Mouse (Mus musculus) ES-Bruce4 (cell line): ENCODE measurements around the gene Nfyc. TPM values are rescaled to one million over a fixed set of nuclear protein-coding genes. Genes with fewer than 3 reads are reported as not detected.

ENCODE experiments used
- H3K27ac ChIP-seq: 2 replicates; pipeline ENCODE4 v1.5.1; 2012; ENCODE audit warnings: low read length, inconsistent platforms; ENCODE audit not compliant: insufficient read depth
- H3K27me3 ChIP-seq: 2 replicates; pipeline ENCODE4 v1.6.1; 2012; ENCODE audit warnings: mild to moderate bottlenecking, low read length, inconsistent platforms; ENCODE audit not compliant: control insufficient read depth, poor library complexity, insufficient read depth, severe bottlenecking
- H3K36me3 ChIP-seq: 2 replicates; pipeline ENCODE4 v1.6.1; 2012; ENCODE audit warnings: inconsistent platforms, mild to moderate bottlenecking, low read length, moderate library complexity; ENCODE audit not compliant: control insufficient read depth, poor library complexity, insufficient read depth, severe bottlenecking
- H3K4me1 ChIP-seq: one replicate; pipeline ENCODE4 v1.8.1; 2011; ENCODE audit warnings: low read length; ENCODE audit not compliant: control insufficient read depth, insufficient read depth
- H3K4me3 ChIP-seq: 2 replicates; pipeline ENCODE4 v1.5.1; 2011; ENCODE audit warnings: low read depth, mild to moderate bottlenecking, low read length
- H3K9ac ChIP-seq: 2 replicates; pipeline ENCODE4 v1.6.1; 2012; ENCODE audit warnings: low read depth, mild to moderate bottlenecking, inconsistent platforms; ENCODE audit not compliant: poor library complexity, severe bottlenecking
- H3K9me3 ChIP-seq: replicated peaks from 2 replicates; pipeline ENCODE4 v1.6.1; 2012; ENCODE audit warnings: mild to moderate bottlenecking, low read length, inconsistent platforms; ENCODE audit not compliant: control insufficient read depth, poor library complexity, insufficient read depth, severe bottlenecking
- CTCF ChIP-seq: IDR thresholded peaks from one replicate; pipeline ENCODE4 v1.8.1; 2011; ENCODE audit warnings: low read depth, low read length
- EP300 ChIP-seq: IDR thresholded peaks from 2 replicates; pipeline ENCODE4 v1.6.1; 2011; ENCODE audit warnings: low read depth, low read length; ENCODE audit not compliant: insufficient read depth
- POLR2A ChIP-seq: IDR thresholded peaks from one replicate; pipeline ENCODE4 v1.8.1; 2011; ENCODE audit warnings: low read length; ENCODE audit not compliant: insufficient read depth
- polyA plus RNA-seq: library from polyadenylated mRNA; stranded (reverse); fragments of >200 nt; gene quantifications from 2 replicates; pipeline ENCODE4 v1.2.4, GENCODE M21; 2011; ENCODE audit warnings: low read depth; ENCODE audit not compliant: missing spikeins, insufficient read depth, insufficient read length

Gene Nfyc
- polyA plus RNA-seq, 1 experiment = 40.1 TPM

- H3K36me3 ChIP-seq = no peaks in the 10 kb centered on the region
- no peak overlapping the region for H3K27ac ChIP-seq
- H3K4me1 ChIP-seq = no peaks in the 10 kb centered on the region
- H3K4me3 ChIP-seq = no peak overlapping the region
- TF ChIP-seq CTCF (no peak), EP300 (no peak), POLR2A (no peak)
- H3K27me3 ChIP-seq = no peaks in the 10 kb centered on the region
- H3K9ac ChIP-seq = no peak overlapping the region
- no peaks in the 10 kb centered on the region for H3K9me3 ChIP-seq
Observed at GRCm38 (mm10) chr4:120868988-120869387, 37.6 kb upstream of the Nfyc start.

GRCm38 (mm10) chr4:120868246-120868645, 36.9 kb upstream of the Nfyc start:
- Histone ChIP-seq H3K36me3 (no peaks in the 10 kb centered on the region), H3K27ac (no peak overlapping the region), H3K4me1 (no peaks in the 10 kb centered on the region), H3K9me3 (no peaks in the 10 kb centered on the region), H3K27me3 (no peaks in the 10 kb centered on the region), H3K4me3 (no peak overlapping the region), H3K9ac (no peak overlapping the region)
- TF ChIP-seq POLR2A = no peak
- TF ChIP-seq EP300 = no peak
- no peak for TF ChIP-seq CTCF

- TF ChIP-seq POLR2A = no peak
- TF ChIP-seq EP300 = no peak
- no peak for TF ChIP-seq CTCF
- H3K4me3 ChIP-seq = no peak overlapping the region
- H3K4me1 ChIP-seq = no peaks in the 10 kb centered on the region
- no peaks in the 10 kb centered on the region for H3K36me3 ChIP-seq
- no peak overlapping the region for H3K9ac ChIP-seq
- H3K27me3 ChIP-seq = no peaks in the 10 kb centered on the region
- no peaks in the 10 kb centered on the region for H3K9me3 ChIP-seq
- no peak overlapping the region for H3K27ac ChIP-seq
Observed at GRCm38 (mm10) chr4:120866211-120866610, 34.8 kb upstream of the Nfyc start.

DNA sequence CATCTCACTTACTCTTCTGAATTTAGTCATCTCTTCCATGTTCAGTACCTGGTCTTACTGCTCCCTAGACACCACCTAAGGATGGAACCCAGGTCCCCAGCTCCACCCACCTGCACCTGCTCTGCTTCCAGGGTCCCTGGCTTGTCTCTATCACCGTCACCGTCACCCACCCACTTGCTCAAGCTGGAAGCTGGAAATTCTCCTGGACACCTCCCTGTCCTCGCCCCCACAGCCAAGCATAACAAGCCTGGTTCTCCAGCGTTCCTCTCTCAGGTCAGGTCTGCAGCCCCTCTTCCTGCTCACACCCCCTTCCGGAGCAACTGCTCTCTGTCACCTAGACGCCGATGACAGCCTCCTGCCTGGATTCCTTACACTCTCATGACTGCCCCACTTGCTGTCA, 28.5 kb upstream of the Nfyc start:
- H3K4me3 ChIP-seq = no peak overlapping the region
- no peak overlapping the region for H3K27ac ChIP-seq
- H3K9me3 ChIP-seq = no peaks in the 10 kb centered on the region
- H3K36me3 ChIP-seq = no peaks in the 10 kb centered on the region
- no peaks in the 10 kb centered on the region for H3K27me3 ChIP-seq
- no peaks in the 10 kb centered on the region for H3K4me1 ChIP-seq
- no peak overlapping the region for H3K9ac ChIP-seq
- TF ChIP-seq EP300 (no peak), CTCF (no peak), POLR2A (no peak)

- no peak overlapping the region for H3K9ac ChIP-seq
- H3K27ac ChIP-seq = no peak overlapping the region
- no peaks in the 10 kb centered on the region for H3K9me3 ChIP-seq
- H3K4me3 ChIP-seq = no peak overlapping the region
- TF ChIP-seq CTCF (no peak), EP300 (no peak), POLR2A (no peak)
- no peaks in the 10 kb centered on the region for H3K36me3 ChIP-seq
- H3K27me3 ChIP-seq = no peaks in the 10 kb centered on the region
- no peaks in the 10 kb centered on the region for H3K4me1 ChIP-seq
Observed at GRCm38 (mm10) chr4:120856376-120856775, 25.0 kb upstream of the Nfyc start.

DNA sequence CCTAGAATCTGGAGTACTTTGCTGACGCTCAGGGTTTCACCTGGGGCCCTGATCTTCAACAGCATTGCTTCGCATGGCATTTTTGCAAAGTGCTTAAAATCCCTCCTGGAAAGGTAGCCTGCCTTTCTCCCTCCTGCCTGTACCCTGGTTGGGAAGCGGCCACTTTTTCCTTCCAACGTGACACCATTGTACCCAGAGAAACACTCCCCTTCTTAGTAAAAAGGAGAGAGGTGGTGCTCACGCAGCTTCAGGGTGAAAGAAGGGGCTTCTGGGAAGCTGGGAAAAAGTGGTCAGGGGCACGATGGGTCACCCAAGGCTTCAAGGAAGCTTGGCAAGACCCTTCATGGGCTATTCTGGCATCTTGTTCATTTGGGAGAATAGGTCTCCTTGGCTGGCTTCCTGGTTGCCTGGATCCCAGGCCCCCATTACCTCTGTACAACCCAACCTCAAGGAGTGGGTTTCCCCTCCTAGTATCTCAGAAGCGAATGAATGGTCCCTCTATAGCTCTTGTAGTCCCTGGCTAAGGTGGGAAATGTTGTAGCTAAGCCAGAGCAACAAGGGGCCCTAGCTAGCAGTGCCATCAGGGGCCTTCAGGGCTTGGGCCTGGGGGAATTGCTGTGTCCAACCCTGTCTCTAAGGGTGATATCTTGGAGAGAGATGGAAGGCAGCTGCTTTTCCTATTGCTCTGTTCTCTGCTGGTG, 24.1 kb upstream of the Nfyc start:
- H3K9ac ChIP-seq = peak overlapping the region; percentile 65
- no peaks in the 10 kb centered on the region for H3K9me3 ChIP-seq
- H3K4me3 ChIP-seq = peak overlapping the region; percentile 72
- no peaks in the 10 kb centered on the region for H3K4me1 ChIP-seq
- H3K27ac ChIP-seq = no peak overlapping the region
- no peaks in the 10 kb centered on the region for H3K27me3 ChIP-seq
- TF ChIP-seq CTCF = no peak
- no peak for TF ChIP-seq EP300
- no peak for TF ChIP-seq POLR2A
- no peaks in the 10 kb centered on the region for H3K36me3 ChIP-seq
